Mouse (Mus musculus) kidney, adult 2 months (tissue): ENCODE measurements around the gene Agpat3. TPM values are rescaled to one million over a fixed set of nuclear protein-coding genes. Genes with fewer than 3 reads are reported as not detected.
A peak's percentile ranks its signal among the peaks of the same experiment; 100 is the strongest.

Source experiments
- DNase-seq: peaks from one replicate; pipeline ENCODE4 v3.0.0; 2021
- H3K27ac ChIP-seq: fragments of 200-500 bp; 2 replicates; pipeline ENCODE4 v1.5.1; 2012; ENCODE audit warnings: low read depth, low read length, control low read depth, inconsistent platforms; ENCODE audit not compliant: insufficient read depth
- H3K27me3 ChIP-seq: fragments of 200-500 bp; replicated peaks from 2 replicates; pipeline ENCODE4 v1.6.1; 2012; ENCODE audit warnings: mild to moderate bottlenecking, moderate library complexity, low read length, inconsistent platforms; ENCODE audit not compliant: control insufficient read depth, insufficient read depth
- H3K36me3 ChIP-seq: fragments of 200-500 bp; 2 replicates; pipeline ENCODE4 v1.6.1; 2012; ENCODE audit warnings: mild to moderate bottlenecking, moderate library complexity, low read length, inconsistent platforms; ENCODE audit not compliant: control insufficient read depth, insufficient read depth
- H3K4me1 ChIP-seq: fragments of 200-500 bp; 2 replicates; pipeline ENCODE4 v1.6.1; 2011; ENCODE audit warnings: low read length; ENCODE audit not compliant: control insufficient read depth, insufficient read depth
- H3K4me3 ChIP-seq: fragments of 200-500 bp; 2 replicates; pipeline ENCODE4 v1.5.1; 2011; ENCODE audit warnings: mild to moderate bottlenecking, low read depth, low read length, control low read depth; ENCODE audit not compliant: insufficient read depth
- CTCF ChIP-seq: fragments of 200-500 bp; conservative IDR thresholded peaks from 2 replicates; pipeline ENCODE4 v1.5.1; 2011; ENCODE audit warnings: low read depth, mild to moderate bottlenecking, control low read depth, low read length, moderate library complexity, mixed read lengths; ENCODE audit not compliant: insufficient read depth, insufficient read length
- POLR2A ChIP-seq: fragments of 200-500 bp; IDR thresholded peaks from one replicate; pipeline ENCODE4 v1.6.1; 2011; ENCODE audit warnings: low read depth, low read length, control low read depth
- WGBS: fragments of 180-500 bp; shearing (Covaris S2); methylation state at CpG from one replicate; pipeline ENCODE4 v1.1.7; 2018; 5-methylcytosine and 5-hydroxymethylcytosine counted together
- polyA plus RNA-seq: library from polyadenylated mRNA; depleted of rRNA; stranded (reverse); fragments of >200 nt; gene quantifications from 2 replicates; pipeline ENCODE4 v1.2.3, GENCODE M21; 2012

Agpat3 gene
- polyA plus RNA-seq, 1 experiment, result 460 TPM

DNA sequence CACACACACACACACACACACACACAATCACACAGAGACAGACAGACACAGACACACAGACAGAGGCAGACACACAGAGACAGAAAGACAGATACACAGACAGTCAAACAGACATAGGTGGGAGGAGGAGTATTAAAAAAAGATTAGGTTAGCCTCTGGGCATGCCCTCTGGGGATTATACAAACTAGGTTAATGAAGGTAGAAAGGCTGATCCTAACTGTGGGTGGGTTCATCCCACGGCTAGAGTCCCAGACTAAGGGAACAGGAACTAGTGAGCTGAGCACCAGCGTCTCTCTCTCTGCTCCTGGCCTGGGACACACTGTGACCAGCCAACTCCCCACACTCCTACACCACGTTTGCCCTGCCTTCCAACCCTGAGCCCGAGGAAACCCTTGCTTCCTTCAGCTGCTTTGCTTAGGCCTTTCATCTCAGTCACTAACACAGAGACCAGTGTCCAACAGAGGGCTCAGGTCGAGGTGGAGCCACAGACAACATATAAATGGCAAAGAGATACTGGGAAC, 41.5 kb downstream of the Agpat3 start:
- no peak for TF ChIP-seq POLR2A
- no peak for DNase-seq
- WGBS, result 21% methylated on average over 5 of the region's 5 CpGs
- Histone ChIP-seq H3K27ac (no peak overlapping the region), H3K36me3 (no peaks in the 10 kb centered on the region), H3K4me1 (peaks cover 11% of the 10 kb centered on the region), H3K27me3 (no peaks in the 10 kb centered on the region), H3K4me3 (no peak overlapping the region)

DNA sequence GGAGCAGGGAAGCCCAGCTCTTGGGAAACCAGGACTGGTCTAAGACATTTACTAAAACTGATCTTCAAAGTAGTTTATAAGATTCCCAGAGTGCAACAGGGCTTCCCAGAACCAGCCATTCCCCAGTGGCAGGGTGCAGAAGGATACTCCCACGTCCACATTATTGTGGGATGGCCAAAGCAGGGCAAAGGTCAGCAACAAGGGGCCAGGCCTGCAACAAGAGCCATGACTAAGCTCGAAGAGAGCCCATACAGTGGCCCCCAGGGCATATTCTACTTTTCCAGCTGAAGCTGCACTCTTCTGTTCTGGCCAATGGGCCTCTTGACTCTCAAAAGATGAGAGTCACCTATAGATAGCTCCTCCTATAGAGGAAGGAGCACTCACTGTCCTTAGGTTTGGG, 43.7 kb downstream of the Agpat3 start:
- no peaks in the 10 kb centered on the region for H3K27me3 ChIP-seq
- no peaks in the 10 kb centered on the region for H3K36me3 ChIP-seq
- peak; percentile 57 for DNase-seq
- H3K4me1 ChIP-seq, result peaks cover 11% of the 10 kb centered on the region
- no peak overlapping the region for H3K27ac ChIP-seq
- 28% methylated on average over 2 of the region's 2 CpGs for WGBS
- H3K4me3 ChIP-seq, result no peak overlapping the region
- no peak for TF ChIP-seq CTCF
- no peak for TF ChIP-seq POLR2A

DNA sequence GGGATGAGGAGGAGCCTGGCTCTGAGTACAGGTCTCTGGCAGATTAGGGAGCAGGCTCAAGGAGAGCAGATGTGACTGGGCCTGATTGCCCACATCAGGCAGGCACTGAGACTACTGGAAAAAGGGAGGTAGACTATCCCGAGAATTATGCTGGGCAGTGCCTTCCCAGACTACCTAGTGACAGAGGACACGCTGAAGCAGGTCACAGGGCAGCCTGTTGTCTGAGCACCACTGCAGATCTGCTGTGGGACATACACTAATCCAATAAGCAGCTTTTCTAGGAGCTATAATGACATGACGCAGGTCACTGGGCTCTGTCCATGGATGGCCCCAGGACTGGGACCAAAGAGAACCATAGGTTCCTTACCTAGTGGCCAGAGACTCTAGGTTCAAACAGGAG, 44.9 kb downstream of the Agpat3 start:
- no peak overlapping the region for H3K4me3 ChIP-seq
- no peaks in the 10 kb centered on the region for H3K27me3 ChIP-seq
- H3K36me3 ChIP-seq, result no peaks in the 10 kb centered on the region
- WGBS, result 91% methylated on average over 3 of the region's 3 CpGs
- TF ChIP-seq POLR2A (no peak), CTCF (no peak)
- no peak for DNase-seq
- peaks cover 11% of the 10 kb centered on the region for H3K4me1 ChIP-seq
- no peak overlapping the region for H3K27ac ChIP-seq

DNA sequence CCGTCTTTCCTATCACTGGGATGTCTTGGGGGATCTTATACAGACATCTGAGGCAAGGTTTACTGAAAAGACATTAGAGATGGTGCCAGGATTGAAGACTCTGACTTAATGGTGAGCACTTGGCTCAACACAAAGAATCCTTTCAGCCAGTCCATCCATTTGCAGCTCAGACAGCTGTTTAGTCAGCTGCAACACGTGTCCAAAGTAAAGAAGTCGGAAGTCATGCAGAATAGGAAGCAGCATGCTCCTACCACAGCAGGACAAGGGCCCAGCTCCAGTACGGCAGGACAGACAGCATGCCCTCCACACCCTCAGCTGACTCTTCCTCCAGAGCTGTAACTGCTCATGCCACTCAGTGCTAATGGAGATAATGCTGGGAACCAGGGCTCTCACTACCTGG, 46.3 kb downstream of the Agpat3 start:
- 63% methylated on average over 4 of the region's 4 CpGs for WGBS

DNA sequence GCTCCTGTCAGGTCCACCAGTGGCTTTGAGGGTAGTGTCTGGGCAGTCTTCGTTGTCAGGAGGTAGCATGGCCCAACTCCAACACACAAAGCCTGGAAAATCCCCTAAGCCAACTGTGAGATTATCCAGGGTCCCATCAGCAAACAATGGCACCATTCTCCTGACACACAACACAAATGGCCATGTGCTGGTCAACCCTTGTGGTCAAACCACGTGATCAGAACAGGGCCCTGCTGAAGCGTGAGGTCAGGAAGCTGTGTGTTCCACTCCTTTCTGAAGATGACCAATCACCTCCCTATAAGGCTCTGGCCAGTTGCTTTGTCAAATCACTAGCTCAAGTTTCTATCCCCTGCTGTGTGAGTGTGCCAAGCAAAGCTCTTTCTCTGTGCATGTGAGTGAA, 47.3 kb downstream of the Agpat3 start:
- Histone ChIP-seq H3K4me3 (no peak overlapping the region), H3K4me1 (peaks cover 8% of the 10 kb centered on the region; the same call in 1 of the 2 replicates), H3K27ac (no peak overlapping the region), H3K36me3 (no peaks in the 10 kb centered on the region), H3K27me3 (no peaks in the 10 kb centered on the region)
- WGBS, result 43% methylated on average over 3 of the region's 3 CpGs
- TF ChIP-seq CTCF, result no peak
- no peak for TF ChIP-seq POLR2A
- DNase-seq, result no peak

More for the DNA sequence above, 46.3 kb downstream of the Agpat3 start:
- Histone ChIP-seq H3K4me1 (peaks cover 8% of the 10 kb centered on the region; the same call in 1 of the 2 replicates), H3K27ac (no peak overlapping the region), H3K36me3 (no peaks in the 10 kb centered on the region), H3K27me3 (no peaks in the 10 kb centered on the region), H3K4me3 (no peak overlapping the region)
- no peak for TF ChIP-seq CTCF
- TF ChIP-seq POLR2A, result no peak
- no peak for DNase-seq

DNA sequence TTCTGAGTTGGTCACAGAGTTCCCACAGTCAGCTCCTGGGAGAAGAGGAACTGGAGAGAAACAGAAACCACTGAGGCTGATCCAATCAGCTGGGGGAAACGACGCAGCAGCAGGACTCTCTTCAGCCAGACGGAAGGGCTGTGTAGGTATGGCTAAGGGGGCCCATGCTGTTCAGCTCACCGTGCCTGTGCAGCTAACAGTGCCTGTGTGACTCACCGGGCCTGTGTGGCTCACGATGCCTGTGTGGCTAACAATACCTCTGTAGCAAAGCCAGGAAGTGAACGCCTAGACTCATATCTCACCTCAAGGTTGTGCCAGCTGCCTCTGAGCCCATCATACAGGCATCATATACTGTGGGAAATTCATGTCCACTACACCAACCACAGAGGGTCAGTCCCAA, 48.6 kb downstream of the Agpat3 start:
- H3K36me3 ChIP-seq, result no peaks in the 10 kb centered on the region
- DNase-seq, result no peak
- no peak overlapping the region for H3K4me3 ChIP-seq
- TF ChIP-seq POLR2A, result no peak
- no peak for TF ChIP-seq CTCF
- peaks cover 9% of the 10 kb centered on the region for H3K4me1 ChIP-seq
- 49% methylated on average over 7 of the region's 7 CpGs for WGBS
- no peaks in the 10 kb centered on the region for H3K27me3 ChIP-seq
- no peak overlapping the region for H3K27ac ChIP-seq

DNA sequence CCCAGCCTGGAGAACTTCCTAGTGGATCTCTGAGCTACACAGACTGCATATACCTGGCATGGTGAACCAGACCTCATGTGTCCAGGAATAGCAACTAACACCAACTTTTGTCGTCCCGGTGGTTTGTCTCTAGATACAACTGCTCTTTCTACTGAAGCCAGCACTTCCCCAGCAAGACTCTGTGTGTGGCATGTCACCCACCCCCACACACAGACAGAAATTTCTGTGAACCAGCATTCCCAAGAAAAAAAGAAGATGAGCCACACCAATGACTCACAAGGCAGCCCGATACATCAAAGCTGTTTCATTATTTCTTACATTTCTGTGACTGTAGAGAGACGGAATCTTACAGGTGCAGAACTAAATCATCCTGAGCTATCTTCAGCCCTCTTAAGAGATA, 52.2 kb downstream of the Agpat3 start:
- TF ChIP-seq POLR2A (no peak), CTCF (no peak)
- Histone ChIP-seq H3K36me3 (no peaks in the 10 kb centered on the region), H3K27ac (no peak overlapping the region), H3K4me1 (peaks cover 33% of the 10 kb centered on the region), H3K4me3 (no peak overlapping the region), H3K27me3 (no peaks in the 10 kb centered on the region)
- WGBS, result 87% methylated on average over 4 of the region's 4 CpGs
- DNase-seq, result no peak
